Mouse (Mus musculus) small intestine, adult 2 months (tissue): ENCODE results near the gene Noc2l.

Source experiments
- CTCF ChIP-seq: fragments of 200-500 bp; IDR thresholded peaks from 2 replicates; pipeline ENCODE4 v1.5.1; 2012; ENCODE audit warnings: low read depth, mild to moderate bottlenecking, control low read depth, inconsistent platforms, low read length, moderate library complexity, mixed read lengths; ENCODE audit not compliant: insufficient replicate concordance, insufficient read length; ENCODE audit errors: extremely low read depth
- POLR2A ChIP-seq: fragments of 200-500 bp; IDR thresholded peaks from 2 replicates; pipeline ENCODE4 v1.6.1; 2012; ENCODE audit warnings: low read depth, mild to moderate bottlenecking, control low read depth, inconsistent platforms, low read length, moderate library complexity

- no peak for TF ChIP-seq CTCF
- no peak for TF ChIP-seq POLR2A
Observed at GRCm38 (mm10) chr4:156188162-156188810, 47.5 kb upstream of the Noc2l start.
